Mouse (Mus musculus): Measurements from ENCODE around the gene Cngb1.

Cngb1 gene

GRCm38 (mm10) chr8:95191497-95192175, 114.7 kb downstream of the Cngb1 start:
- no peak for DNase-seq
